Comparison of ENCODE assay signal across 25 mouse cellular contexts in the genomic region with DNA sequence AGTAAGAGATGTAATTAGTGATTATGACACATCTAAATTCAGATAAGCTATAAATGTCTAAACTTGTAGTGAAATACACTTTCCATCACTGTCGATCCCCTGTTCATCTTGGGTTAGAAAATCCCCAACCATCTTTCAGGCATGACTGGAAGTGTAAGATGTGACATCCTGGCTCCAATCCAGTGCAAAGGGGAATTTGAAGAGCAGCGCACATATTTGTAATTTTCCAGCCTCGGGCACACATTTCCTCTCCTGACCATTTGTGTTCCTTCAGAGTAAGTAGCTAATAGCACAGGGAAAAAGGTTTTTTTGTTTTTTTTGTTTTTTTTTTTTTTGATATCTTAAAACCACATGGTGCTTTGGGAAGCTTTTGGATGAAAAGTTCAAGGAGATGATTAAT.
DNase-seq lines count a peak whose midpoint lies in the region; ATAC-seq and TF ChIP-seq lines count a peak whose summit lies in the region.
"Had no signal": no experiment of that assay in that cellular context is flagged by ENCODE, and none has a peak within 500 bp of the region (broad histone marks: within the 10 kb centered on the region; RNA-seq: fewer than 3 reads in every experiment).

No protein-coding gene starts in this region.

- no peak for TF ChIP-seq CTCF in Patski (IDR thresholded peaks at IDR 0.05)

- 0 out of 2 replicates have a peak, but pooled peaks cover 4% of the 10 kb centered on the region for H3K9me3 ChIP-seq in embryonic facial prominence, embryonic 14.5 days (ENCODE audit: control insufficient read depth, low read length)
- H3K9me3 ChIP-seq in embryonic facial prominence, embryonic 10.5 days: peaks cover 3% of the 10 kb centered on the region
- H3K9me3 ChIP-seq: forebrain, embryonic 15.5 days; liver, embryonic 15.5 days; lung, embryonic 15.5 days; stomach, embryonic 15.5 days had no signal

- peak; percentile 30 for DNase-seq in embryonic facial prominence, embryonic 14.5 days (ENCODE audit: low spot score)
- DNase-seq in embryonic facial prominence, embryonic 10.5 days (ENCODE audit: low spot score): no peak
- peak; percentile 41 for DNase-seq in kidney, postnatal 10 days
- DNase-seq in kidney, postnatal 4 days: no peak
- DNase-seq in Patski (ENCODE audit: low read depth, low spot score): peak; percentile 28
- peak; percentile 39 to 41 for DNase-seq in kidney, postnatal 36 days
- DNase-seq in thymus, postnatal 10 days (ENCODE audit: low spot score in 2 of 2): no peak
- DNase-seq: cerebellum, adult 18-20 months; cerebellum, postnatal 25 days; gastrocnemius, postnatal 25 days; heart, postnatal 4 days; layer of hippocampus, adult 9-11 months; right cerebral cortex, postnatal 25 days; thymus, postnatal 25 days had no signal

- H3K4me1 ChIP-seq in embryonic facial prominence, embryonic 14.5 days (ENCODE audit: control insufficient read depth, insufficient read depth, low read length): no peaks in the 10 kb centered on the region
- H3K4me1 ChIP-seq in embryonic facial prominence, embryonic 10.5 days: no peaks in the 10 kb centered on the region
- H3K4me1 ChIP-seq: forebrain, embryonic 10.5 days; forebrain, embryonic 15.5 days; heart, embryonic 12.5 days; hindbrain, embryonic 13.5 days; limb, embryonic 12.5 days; liver, embryonic 15.5 days; lung, embryonic 15.5 days; stomach, embryonic 15.5 days had no signal

- no peak overlapping the region for H3K27ac ChIP-seq in embryonic facial prominence, embryonic 14.5 days (replicated peaks; ENCODE audit: low read depth, low read length)
- H3K27ac ChIP-seq in embryonic facial prominence, embryonic 10.5 days (replicated peaks): no peak overlapping the region
- H3K27ac ChIP-seq: forebrain, embryonic 10.5 days; forebrain, embryonic 15.5 days; hindbrain, embryonic 13.5 days; limb, embryonic 12.5 days; liver, embryonic 15.5 days; lung, embryonic 15.5 days; stomach, embryonic 15.5 days had no signal

- H3K4me3 ChIP-seq in embryonic facial prominence, embryonic 14.5 days (ENCODE audit: low read depth, low read length): no peak overlapping the region
- no peak overlapping the region for H3K4me3 ChIP-seq in embryonic facial prominence, embryonic 10.5 days
- H3K4me3 ChIP-seq: forebrain, embryonic 10.5 days; forebrain, embryonic 15.5 days; heart, embryonic 12.5 days; hindbrain, embryonic 13.5 days; limb, embryonic 12.5 days; liver, embryonic 15.5 days; lung, embryonic 15.5 days; stomach, embryonic 15.5 days had no signal

- 61% methylated on average over 3 of the region's 3 CpGs for WGBS in embryonic facial prominence, embryonic 14.5 days
- 88% methylated on average over 3 of the region's 3 CpGs for WGBS in embryonic facial prominence, embryonic 10.5 days

- no peak for ATAC-seq in embryonic facial prominence, embryonic 14.5 days (ENCODE audit: low read depth)
- ATAC-seq in Patski: no peak
- ATAC-seq: forebrain, embryonic 15.5 days; midbrain, embryonic 16.5 days had no signal

- no peaks in the 10 kb centered on the region for H3K27me3 ChIP-seq in embryonic facial prominence, embryonic 14.5 days (replicated peaks; ENCODE audit: control insufficient read depth, insufficient read depth, low read length)
- H3K27me3 ChIP-seq in embryonic facial prominence, embryonic 10.5 days (replicated peaks; ENCODE audit: low read depth, poor library complexity, severe bottlenecking): no peaks in the 10 kb centered on the region
- no peaks in the 10 kb centered on the region for H3K27me3 ChIP-seq in Patski
- H3K27me3 ChIP-seq: CH12.LX; forebrain, embryonic 15.5 days; heart, embryonic 12.5 days; hindbrain, embryonic 13.5 days; limb, embryonic 12.5 days; liver, embryonic 15.5 days; lung, embryonic 15.5 days; stomach, embryonic 15.5 days had no signal

- no peak overlapping the region for H3K9ac ChIP-seq in embryonic facial prominence, embryonic 14.5 days (ENCODE audit: low read depth, low read length)
- H3K9ac ChIP-seq: forebrain, embryonic 15.5 days; heart, embryonic 12.5 days; hindbrain, embryonic 13.5 days; limb, embryonic 12.5 days; liver, embryonic 15.5 days; lung, embryonic 15.5 days; stomach, embryonic 15.5 days had no signal

- POLR2A ChIA-PET in Patski (lab: Charles Lee): no interaction called here

- no peaks in the 10 kb centered on the region for H3K36me3 ChIP-seq in embryonic facial prominence, embryonic 14.5 days (ENCODE audit: control insufficient read depth, insufficient read depth, low read length)
- H3K36me3 ChIP-seq in embryonic facial prominence, embryonic 10.5 days (replicated peaks): no peaks in the 10 kb centered on the region
- H3K36me3 ChIP-seq: forebrain, embryonic 10.5 days; forebrain, embryonic 15.5 days; heart, embryonic 12.5 days; hindbrain, embryonic 13.5 days; limb, embryonic 12.5 days; liver, embryonic 15.5 days; lung, embryonic 15.5 days; stomach, embryonic 15.5 days had no signal

- H3K4me2 ChIP-seq in embryonic facial prominence, embryonic 14.5 days (ENCODE audit: low read depth, low read length): no peak overlapping the region
- H3K4me2 ChIP-seq: forebrain, embryonic 15.5 days; heart, embryonic 12.5 days; hindbrain, embryonic 13.5 days; limb, embryonic 12.5 days; liver, embryonic 15.5 days; lung, embryonic 15.5 days; midbrain, embryonic 11.5 days; stomach, embryonic 15.5 days had no signal

- CTCF ChIA-PET in Patski (lab: Charles Lee): interaction anchor here (0.9 kb wide), 1 partner anchor 19 kb away, joined by 3 read pairs; no protein-coding TSS in a partner anchor

- in situ Hi-C loops in Patski (cut with MboI; ENCODE audit: low pct_unique_long_range_greater_than_20kb): loop anchor here (10.0 kb wide), 1 partner anchor 979 kb away; no protein-coding TSS in a partner anchor

Comparison
In these comparisons a context has a peak if more than half of its experiments do, and no peak if none do; other contexts are left out.
1. DNase-seq: peak in embryonic facial prominence, embryonic 14.5 days (single experiment), kidney, postnatal 10 days (single experiment), Patski (single experiment) and kidney, postnatal 36 days (2 of 2); none in embryonic facial prominence, embryonic 10.5 days (single experiment), kidney, postnatal 4 days (0 of 2) and thymus, postnatal 10 days (0 of 2).